Mouse (Mus musculus) ES-E14 (cell line): ENCODE results near the gene Adamts16. TPM values are rescaled to one million over a fixed set of nuclear protein-coding genes. Genes with fewer than 3 reads are reported as not detected.

Experiments used
- DNase-seq: peaks from one replicate; pipeline ENCODE4 v3.0.0-alpha.2; 2013; ENCODE audit warnings: low read depth, low spot score
- H3K27ac ChIP-seq: 2 replicates; pipeline ENCODE4 v1.5.1; 2012; ENCODE audit warnings: low read depth, mild to moderate bottlenecking, low read length, moderate library complexity, mixed read lengths; ENCODE audit not compliant: poor library complexity, insufficient read depth, severe bottlenecking
- H3K36me3 ChIP-seq: 2 replicates; pipeline ENCODE4 v1.6.1; 2012; ENCODE audit warnings: mild to moderate bottlenecking, low read length, moderate library complexity, mixed read lengths; ENCODE audit not compliant: control insufficient read depth, poor library complexity, insufficient read depth, severe bottlenecking
- H3K4me1 ChIP-seq, 2 experiments: fragments of 150-350 bp in 1 of 2; sonication (generic) in 1 of 2; 2 replicates each; pipeline ENCODE4 v1.6.1; 2012; ENCODE audit warnings: low read length in 2 of 2, mild to moderate bottlenecking in 1 of 2, mixed read lengths in 1 of 2; ENCODE audit not compliant: control insufficient read depth in 2 of 2, insufficient read depth in 2 of 2, poor library complexity in 1 of 2
- H3K4me3 ChIP-seq, 2 experiments: fragments of 150-350 bp in 1 of 2; sonication (generic) in 1 of 2; 2 replicates each; pipeline ENCODE4 v1.5.1; 2012; ENCODE audit warnings: low read length in 2 of 2, low read depth in 1 of 2, mild to moderate bottlenecking in 1 of 2, mixed read lengths in 1 of 2; ENCODE audit not compliant: insufficient read depth in 1 of 2, poor library complexity in 1 of 2, severe bottlenecking in 1 of 2
- H3K9ac ChIP-seq: 2 replicates; pipeline ENCODE4 v1.6.1; 2012; ENCODE audit warnings: low read depth, mild to moderate bottlenecking, low read length, mixed read lengths; ENCODE audit not compliant: poor library complexity, insufficient read depth, severe bottlenecking
- H3K9me3 ChIP-seq: fragments of 150-350 bp; sonication (generic); 2 replicates; pipeline ENCODE4 v1.6.1; 2012; ENCODE audit warnings: low read depth, mild to moderate bottlenecking, low read length; ENCODE audit not compliant: control insufficient read depth, insufficient read depth
- CHD2 ChIP-seq: IDR thresholded peaks from 2 replicates; pipeline ENCODE4 v1.6.1; 2014; ENCODE audit warnings: mild to moderate bottlenecking, low read depth, low read length, inconsistent platforms
- HCFC1 ChIP-seq: IDR thresholded peaks from 2 replicates; pipeline ENCODE4 v1.6.1; 2012; ENCODE audit warnings: low read length, inconsistent platforms, borderline replicate concordance; ENCODE audit not compliant: insufficient read depth
- MAFK ChIP-seq: IDR thresholded peaks from 2 replicates; pipeline ENCODE4 v1.6.1; 2014; ENCODE audit warnings: mild to moderate bottlenecking, low read depth, low read length, inconsistent platforms; ENCODE audit not compliant: insufficient read depth
- ZC3H11A ChIP-seq: IDR thresholded peaks from 2 replicates; pipeline ENCODE4 v1.6.1; 2012; ENCODE audit warnings: low read depth, mild to moderate bottlenecking, inconsistent platforms, low read length, borderline replicate concordance
- ZNF384 ChIP-seq: IDR thresholded peaks from 2 replicates; pipeline ENCODE4 v1.6.1; 2012; ENCODE audit warnings: low read depth, low read length, inconsistent platforms
- in situ Hi-C, 2 experiments: fragments of 600-800 bp; cut with MboI; formaldehyde crosslinking; loops; one replicate each; pipeline ENCODE4 v1.15.1; 2025; ENCODE audit warnings: low sequenced_read_pairs in 2 of 2, inconsistent platforms in 1 of 2; ENCODE audit not compliant: unreplicated experiment in 2 of 2
- total RNA-seq: library from RNA; depleted of rRNA; stranded (reverse); fragments of 300-350 nt; gene quantifications from 2 replicates; pipeline ENCODE4 v1.2.3, GENCODE M21; 2012

The Adamts16 gene
- total RNA-seq, 1 experiment: 0.13 TPM

GRCm38 (mm10) chr13:70853601-70854000 lies 12.0 kb upstream of the Adamts16 start:
- TF ChIP-seq ZC3H11A (no peak), ZNF384 (no peak)
- no peak for DNase-seq
- Histone ChIP-seq H3K9ac (no peak overlapping the region), H3K27ac (no peak overlapping the region), H3K4me1 (no peaks in the 10 kb centered on the region), H3K4me3 (no peak overlapping the region), H3K9me3 (no peaks in the 10 kb centered on the region), H3K36me3 (no peaks in the 10 kb centered on the region)
- in situ Hi-C loops: no loop called here

GRCm38 (mm10) chr13:70846933-70847332 lies 5.3 kb upstream of the Adamts16 start:
- Histone ChIP-seq H3K4me1 (no peaks in the 10 kb centered on the region), H3K9ac (no peak overlapping the region), H3K9me3 (no peaks in the 10 kb centered on the region), H3K4me3 (no peak overlapping the region), H3K36me3 (no peaks in the 10 kb centered on the region), H3K27ac (no peak overlapping the region)
- TF ChIP-seq HCFC1: no peak
- no peak for TF ChIP-seq ZNF384
- no peak for TF ChIP-seq MAFK
- no peak for TF ChIP-seq CHD2
- no peak for TF ChIP-seq ZC3H11A
- no peak for DNase-seq
- in situ Hi-C loops: loop anchor here in 1 of 2 experiments (25.0 kb wide), 1 partner anchor 210 kb away; the partner anchor contains the start of gene Ice1

GRCm38 (mm10) chr13:70845526-70845925 lies 3.9 kb upstream of the Adamts16 start:
- Histone ChIP-seq H3K9ac (no peak overlapping the region), H3K4me3 (no peak overlapping the region), H3K36me3 (no peaks in the 10 kb centered on the region), H3K27ac (no peak overlapping the region), H3K9me3 (no peaks in the 10 kb centered on the region), H3K4me1 (no peaks in the 10 kb centered on the region)
- DNase-seq: no peak
- in situ Hi-C loops: loop anchor here in 1 of 2 experiments (25.0 kb wide), 1 partner anchor 208 kb away; the partner anchor contains the start of gene Ice1
- no peak for TF ChIP-seq ZNF384
- TF ChIP-seq MAFK: no peak
- TF ChIP-seq HCFC1: no peak
- TF ChIP-seq ZC3H11A: no peak
- TF ChIP-seq CHD2: no peak

- Histone ChIP-seq H3K4me3 (no peak overlapping the region), H3K27ac (no peak overlapping the region), H3K36me3 (no peaks in the 10 kb centered on the region), H3K9ac (no peak overlapping the region), H3K9me3 (no peaks in the 10 kb centered on the region), H3K4me1 (no peaks in the 10 kb centered on the region)
- DNase-seq: no peak
- TF ChIP-seq ZNF384: no peak
- no peak for TF ChIP-seq HCFC1
- no peak for TF ChIP-seq CHD2
- TF ChIP-seq MAFK: no peak
- TF ChIP-seq ZC3H11A: no peak
- in situ Hi-C loops: loop anchor here in 1 of 2 experiments (25.0 kb wide), 1 partner anchor 205 kb away; the partner anchor contains the start of gene Ice1
These were observed 515 bp upstream of the Adamts16 start for GRCm38 (mm10) chr13:70842126-70842525.

GRCm38 (mm10) chr13:70840161-70840560 lies 1.4 kb downstream of the Adamts16 start:
- in situ Hi-C loops: loop anchor here in 1 of 2 experiments (25.0 kb wide), 1 partner anchor 203 kb away; the partner anchor contains the start of gene Ice1
- peak; percentile 33 for DNase-seq
- Histone ChIP-seq H3K4me3 (no peak overlapping the region), H3K27ac (no peak overlapping the region), H3K36me3 (no peaks in the 10 kb centered on the region), H3K9me3 (no peaks in the 10 kb centered on the region), H3K4me1 (no peaks in the 10 kb centered on the region), H3K9ac (no peak overlapping the region)
- TF ChIP-seq HCFC1 (no peak), ZNF384 (no peak), MAFK (no peak), ZC3H11A (peak; percentile 87)
